Mouse (Mus musculus): ENCODE data around the gene Mrpl22. TPM values are rescaled to one million over a fixed set of nuclear protein-coding genes. Genes with fewer than 3 reads are reported as not detected.
A peak's percentile ranks its signal among the peaks of the same experiment; 100 is the strongest.

Gene Mrpl22
- polyA plus RNA-seq (2014; fragmentation: Nextera tagmentation; extraction: Ambion mirVana): 107 and 116 TPM in 2 replicates

DNA sequence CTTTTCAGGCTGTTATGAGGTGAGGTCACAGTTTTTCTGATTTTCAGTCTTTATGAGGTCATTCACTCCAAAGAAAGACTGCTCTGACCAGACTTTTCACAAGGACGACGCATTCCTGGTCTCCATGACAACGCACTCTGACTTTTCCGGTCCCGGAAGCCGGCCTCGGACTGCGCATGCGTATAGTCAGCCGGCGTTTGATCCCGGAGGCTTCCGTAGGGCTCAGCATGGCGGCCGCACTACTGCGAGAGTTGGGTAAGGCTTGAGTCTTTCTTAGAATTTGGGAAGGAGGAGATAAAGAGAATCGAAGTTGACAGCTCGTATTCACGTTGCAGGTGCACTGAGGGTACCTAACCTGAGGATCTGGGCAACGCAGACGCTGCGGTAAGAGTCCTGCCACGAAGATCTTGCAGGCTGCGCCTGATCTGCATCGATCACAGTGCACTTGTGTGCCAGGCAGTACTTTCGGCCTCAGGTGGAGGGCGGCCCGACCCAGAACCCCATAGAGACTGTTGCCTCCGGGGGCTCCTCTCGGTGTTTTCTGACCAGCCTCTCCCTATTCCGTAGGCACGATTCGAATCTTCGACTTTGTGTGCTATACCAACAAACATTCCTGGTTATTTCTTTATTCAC, at the start of gene Mrpl22:
TSS of gene Mrpl22 (plus strand) at position 203 of the 633 bp plus-strand sequence.
- peak; percentile 78 for ATAC-seq (ENCODE audit: insufficient number of reproducible peaks, insufficient read depth, low FRiP score, low read depth)
- peak within 1 kb of the TSS; percentile 85 for H3K4me2 ChIP-seq (ENCODE audit: low read length)
- peaks cover 41% of the 10 kb centered on the region for H3K36me3 ChIP-seq (ENCODE audit: control insufficient read depth, insufficient read depth, low read length)
- peak within 1 kb of the TSS; percentile 26 to 46; a peak in 3 of 4 replicates for H3K27ac ChIP-seq (replicated peaks in 1 of 2; ENCODE audit: control insufficient read depth in 1 of 2, insufficient read depth in 1 of 2, low read depth in 2 of 2, low read length in 2 of 2)
- H3K27me3 ChIP-seq (ENCODE audit: control insufficient read depth, insufficient read depth, low read length): no peaks in the 10 kb centered on the region
- no peaks in the 10 kb centered on the region for H3K9me3 ChIP-seq (ENCODE audit: control insufficient read depth, low read length)
- peak within 1 kb of the TSS; percentile 74 to 80 for H3K4me3 ChIP-seq (ENCODE audit: control insufficient read depth in 1 of 2, insufficient read depth in 1 of 2, low read depth in 1 of 2, low read length in 2 of 2)
- under 1% methylated on average over 34 of the region's 34 CpGs for WGBS
- peaks cover 0 to 14% of the 10 kb centered on the region in 2 experiments; a peak in 3 of 4 replicates for H3K4me1 ChIP-seq (ENCODE audit: control insufficient read depth in 2 of 2, insufficient read depth in 2 of 2, low read length in 2 of 2)
- peak within 1 kb of the TSS; percentile 84 for H3K9ac ChIP-seq (ENCODE audit: low read length)

DNA sequence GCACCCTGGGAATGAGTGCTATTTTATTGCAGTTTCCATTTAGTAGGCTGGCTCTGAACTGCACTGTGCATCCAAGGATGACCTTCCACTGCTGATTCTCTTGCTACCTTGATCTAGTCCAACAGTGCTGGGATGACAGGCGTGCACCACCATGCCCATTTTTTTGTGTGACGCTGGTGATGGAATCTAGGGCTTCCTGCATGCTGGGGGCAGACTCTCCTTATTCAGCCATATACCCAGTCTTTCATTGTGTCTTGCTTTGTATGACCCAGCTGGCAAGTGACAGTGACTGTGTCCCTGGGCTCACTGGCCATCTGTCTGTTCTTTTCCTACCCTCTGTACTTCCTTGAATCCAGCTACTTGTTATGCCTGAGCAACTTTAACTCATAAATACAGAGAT, 47.8 kb upstream of the Mrpl22 start:
- H3K9me3 ChIP-seq (ENCODE audit: control insufficient read depth, low read length): no peaks in the 10 kb centered on the region

DNA sequence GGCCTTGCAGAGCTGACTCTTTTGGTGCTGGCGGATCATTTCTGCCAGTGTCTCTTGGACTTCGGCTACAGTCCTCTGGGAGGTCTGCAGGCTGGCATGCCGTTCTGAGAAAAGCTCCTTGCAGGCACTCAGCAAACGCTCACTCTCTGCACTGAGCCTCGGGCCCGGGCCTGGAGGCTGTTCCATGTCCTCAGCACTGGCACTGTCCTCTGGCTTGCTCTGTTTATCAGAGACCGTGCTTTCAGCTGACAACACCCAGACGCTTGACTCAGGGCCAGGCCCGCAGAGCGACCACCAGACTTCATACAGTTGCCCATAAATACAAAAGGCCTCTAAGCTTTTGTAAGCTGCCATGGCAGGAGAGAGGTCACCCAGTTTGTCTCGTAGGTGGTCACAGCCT, 46.4 kb upstream of the Mrpl22 start:
- 34% methylated on average over 11 of the region's 11 CpGs for WGBS
- ATAC-seq (ENCODE audit: insufficient number of reproducible peaks, insufficient read depth, low FRiP score, low read depth): 0 out of 2 replicates have a peak, but pooled peaks have one; percentile 37
- peak overlapping the region; percentile 16; the same call in 1 of the 2 replicates for H3K9ac ChIP-seq (ENCODE audit: low read length)
- peaks cover 91% of the 10 kb centered on the region for H3K36me3 ChIP-seq (ENCODE audit: control insufficient read depth, insufficient read depth, low read length)
- peaks cover 7 to 34% of the 10 kb centered on the region in 2 experiments for H3K4me1 ChIP-seq (ENCODE audit: control insufficient read depth in 2 of 2, insufficient read depth in 2 of 2, low read length in 2 of 2)
- H3K9me3 ChIP-seq (ENCODE audit: control insufficient read depth, low read length): no peaks in the 10 kb centered on the region
- peak overlapping the region; percentile 28 to 84 for H3K27ac ChIP-seq (replicated peaks in 1 of 2; ENCODE audit: control insufficient read depth in 1 of 2, insufficient read depth in 1 of 2, low read depth in 2 of 2, low read length in 2 of 2)
- H3K27me3 ChIP-seq (ENCODE audit: control insufficient read depth, insufficient read depth, low read length): no peaks in the 10 kb centered on the region
- no peak overlapping the region for H3K4me3 ChIP-seq (ENCODE audit: control insufficient read depth in 1 of 2, insufficient read depth in 1 of 2, low read depth in 1 of 2, low read length in 2 of 2)
- H3K4me2 ChIP-seq (ENCODE audit: low read length): no peak overlapping the region

More for the DNA sequence above, 47.8 kb upstream of the Mrpl22 start:
- H3K9ac ChIP-seq (ENCODE audit: low read length): no peak overlapping the region
- H3K4me1 ChIP-seq (ENCODE audit: control insufficient read depth in 2 of 2, insufficient read depth in 2 of 2, low read length in 2 of 2): peaks cover 7 to 34% of the 10 kb centered on the region in 2 experiments
- H3K4me3 ChIP-seq (ENCODE audit: control insufficient read depth in 1 of 2, insufficient read depth in 1 of 2, low read depth in 1 of 2, low read length in 2 of 2): no peak overlapping the region
- peaks cover 85% of the 10 kb centered on the region for H3K36me3 ChIP-seq (ENCODE audit: control insufficient read depth, insufficient read depth, low read length)
- no peak for ATAC-seq (ENCODE audit: insufficient number of reproducible peaks, insufficient read depth, low FRiP score, low read depth)
- peak overlapping the region in 1 of 2 experiments; percentile 84; a peak in 1 of 4 replicates for H3K27ac ChIP-seq (replicated peaks in 1 of 2; ENCODE audit: control insufficient read depth in 1 of 2, insufficient read depth in 1 of 2, low read depth in 2 of 2, low read length in 2 of 2)
- H3K4me2 ChIP-seq (ENCODE audit: low read length): no peak overlapping the region
- no peaks in the 10 kb centered on the region for H3K27me3 ChIP-seq (ENCODE audit: control insufficient read depth, insufficient read depth, low read length)
- WGBS: 86% methylated on average over 2 of the region's 2 CpGs

DNA sequence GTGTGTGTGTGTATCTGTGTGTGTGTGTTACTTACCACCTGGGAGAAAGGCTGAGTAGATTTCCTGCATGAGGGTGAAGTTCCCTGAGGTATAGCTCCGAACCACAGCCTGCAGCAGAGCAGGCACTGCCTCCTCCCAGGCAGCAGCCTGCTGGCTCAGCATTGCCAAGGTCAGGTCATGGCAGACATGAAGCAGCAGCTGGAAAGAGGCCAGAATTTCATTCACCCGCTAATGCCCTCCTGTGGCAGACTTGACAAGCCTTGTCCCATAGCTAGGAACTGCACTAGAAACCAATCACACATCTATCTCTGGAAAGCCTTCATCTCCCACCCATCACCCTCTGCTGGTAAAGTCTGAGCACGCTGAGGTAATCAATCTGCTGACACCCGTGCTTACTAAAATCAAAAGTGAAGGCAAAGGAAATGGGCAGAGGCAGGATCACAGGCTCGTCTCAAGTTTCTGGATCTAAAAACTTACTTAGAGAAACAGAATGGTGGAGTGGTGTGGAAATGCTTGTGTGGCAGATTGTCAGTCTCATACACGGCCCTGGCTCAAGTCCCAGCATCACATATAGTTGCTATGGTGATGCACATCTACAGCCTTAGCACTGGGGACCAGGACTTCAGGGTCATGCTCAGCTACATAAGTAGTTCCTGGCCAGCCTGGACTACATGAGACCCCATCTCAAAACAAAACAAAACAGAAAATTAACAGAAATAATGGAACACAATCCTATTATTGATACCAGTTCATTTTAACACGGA, 44.9 kb upstream of the Mrpl22 start:
- peak; percentile 61 for ATAC-seq (ENCODE audit: insufficient number of reproducible peaks, insufficient read depth, low FRiP score, low read depth)
- no peaks in the 10 kb centered on the region for H3K27me3 ChIP-seq (ENCODE audit: control insufficient read depth, insufficient read depth, low read length)
- peaks cover 7 to 31% of the 10 kb centered on the region in 2 experiments for H3K4me1 ChIP-seq (ENCODE audit: control insufficient read depth in 2 of 2, insufficient read depth in 2 of 2, low read length in 2 of 2)
- no peak overlapping the region for H3K4me2 ChIP-seq (ENCODE audit: low read length)
- H3K36me3 ChIP-seq (ENCODE audit: control insufficient read depth, insufficient read depth, low read length): peaks cover 91% of the 10 kb centered on the region
- WGBS: 38% methylated on average over 7 of the region's 7 CpGs
- no peak overlapping the region for H3K4me3 ChIP-seq (ENCODE audit: control insufficient read depth in 1 of 2, insufficient read depth in 1 of 2, low read depth in 1 of 2, low read length in 2 of 2)
- H3K9ac ChIP-seq (ENCODE audit: low read length): 0 out of 2 replicates have a peak overlapping the region, but pooled peaks have one; percentile 27
- H3K9me3 ChIP-seq (ENCODE audit: control insufficient read depth, low read length): no peaks in the 10 kb centered on the region
- H3K27ac ChIP-seq (replicated peaks in 1 of 2; ENCODE audit: control insufficient read depth in 1 of 2, insufficient read depth in 1 of 2, low read depth in 2 of 2, low read length in 2 of 2): peak overlapping the region; percentile 84 to 87

DNA sequence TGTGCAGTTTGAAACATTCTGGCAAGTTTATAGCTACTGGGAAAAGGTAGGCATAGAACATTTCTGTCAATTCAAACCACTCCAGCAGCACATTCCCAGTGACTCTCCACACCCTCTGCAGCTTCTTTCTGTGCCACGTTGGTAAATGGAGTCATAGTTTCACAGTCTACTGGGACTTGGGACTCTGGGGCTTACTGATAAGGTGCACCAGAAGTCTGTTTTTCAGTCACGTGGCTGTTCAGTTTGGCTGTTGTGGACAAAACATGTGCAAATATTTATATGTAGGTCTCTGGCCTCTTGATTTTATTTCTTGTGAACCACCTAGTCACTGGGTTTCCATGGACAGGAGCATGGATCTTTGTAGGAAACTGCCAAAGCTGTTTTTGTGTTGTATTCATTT, 43.9 kb upstream of the Mrpl22 start:
- no peaks in the 10 kb centered on the region for H3K27me3 ChIP-seq (ENCODE audit: control insufficient read depth, insufficient read depth, low read length)
- peaks cover 7 to 31% of the 10 kb centered on the region in 2 experiments for H3K4me1 ChIP-seq (ENCODE audit: control insufficient read depth in 2 of 2, insufficient read depth in 2 of 2, low read length in 2 of 2)
- no peaks in the 10 kb centered on the region for H3K9me3 ChIP-seq (ENCODE audit: control insufficient read depth, low read length)
- H3K4me2 ChIP-seq (ENCODE audit: low read length): no peak overlapping the region
- WGBS: 63% methylated on average over 2 of the region's 2 CpGs
- no peak overlapping the region for H3K9ac ChIP-seq (ENCODE audit: low read length)
- H3K36me3 ChIP-seq (ENCODE audit: control insufficient read depth, insufficient read depth, low read length): peaks cover 94% of the 10 kb centered on the region
- no peak overlapping the region for H3K4me3 ChIP-seq (ENCODE audit: control insufficient read depth in 1 of 2, insufficient read depth in 1 of 2, low read depth in 1 of 2, low read length in 2 of 2)
- H3K27ac ChIP-seq (replicated peaks in 1 of 2; ENCODE audit: control insufficient read depth in 1 of 2, insufficient read depth in 1 of 2, low read depth in 2 of 2, low read length in 2 of 2): no peak overlapping the region
- ATAC-seq (ENCODE audit: insufficient number of reproducible peaks, insufficient read depth, low FRiP score, low read depth): no peak

DNA sequence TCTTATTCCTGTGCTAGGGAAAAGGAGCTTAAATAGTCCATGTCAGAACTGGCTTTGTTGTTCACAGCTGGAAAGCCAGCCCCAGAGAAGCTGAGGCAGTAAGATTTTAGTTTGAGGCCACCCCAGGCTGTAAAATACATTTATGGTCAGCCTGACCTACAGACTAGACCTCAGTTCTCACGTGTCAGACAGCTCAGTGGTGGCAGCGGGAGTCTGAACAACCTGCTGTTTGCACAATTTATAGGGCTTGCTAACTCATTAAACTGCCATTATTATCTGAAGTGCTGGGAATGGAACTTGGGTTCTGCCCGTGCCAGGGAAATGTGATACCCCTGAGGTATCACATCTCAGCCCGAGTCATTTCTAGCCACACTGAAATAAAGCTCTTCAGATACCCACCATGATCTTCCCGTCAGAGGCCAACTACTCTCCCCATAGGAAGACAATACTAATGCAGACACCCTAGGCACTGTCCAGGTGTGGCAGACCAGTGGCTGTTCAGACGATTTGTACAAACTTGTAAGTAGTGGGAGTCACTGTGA, 42.1 kb upstream of the Mrpl22 start:
- Histone ChIP-seq H3K27me3 (ENCODE audit: control insufficient read depth, insufficient read depth, low read length) (no peaks in the 10 kb centered on the region), H3K27ac (replicated peaks in 1 of 2; ENCODE audit: control insufficient read depth in 1 of 2, insufficient read depth in 1 of 2, low read depth in 2 of 2, low read length in 2 of 2) (no peak overlapping the region), H3K36me3 (ENCODE audit: control insufficient read depth, insufficient read depth, low read length) (peaks cover 94% of the 10 kb centered on the region), H3K4me2 (ENCODE audit: low read length) (no peak overlapping the region), H3K9me3 (ENCODE audit: control insufficient read depth, low read length) (no peaks in the 10 kb centered on the region), H3K4me1 (ENCODE audit: control insufficient read depth in 2 of 2, insufficient read depth in 2 of 2, low read length in 2 of 2) (peaks cover 7 to 26% of the 10 kb centered on the region in 2 experiments), H3K9ac (ENCODE audit: low read length) (no peak overlapping the region), H3K4me3 (ENCODE audit: control insufficient read depth in 1 of 2, insufficient read depth in 1 of 2, low read depth in 1 of 2, low read length in 2 of 2) (no peak overlapping the region)
- ATAC-seq (ENCODE audit: insufficient number of reproducible peaks, insufficient read depth, low FRiP score, low read depth): no peak
- WGBS: 78% methylated on average over 6 of the region's 6 CpGs

DNA sequence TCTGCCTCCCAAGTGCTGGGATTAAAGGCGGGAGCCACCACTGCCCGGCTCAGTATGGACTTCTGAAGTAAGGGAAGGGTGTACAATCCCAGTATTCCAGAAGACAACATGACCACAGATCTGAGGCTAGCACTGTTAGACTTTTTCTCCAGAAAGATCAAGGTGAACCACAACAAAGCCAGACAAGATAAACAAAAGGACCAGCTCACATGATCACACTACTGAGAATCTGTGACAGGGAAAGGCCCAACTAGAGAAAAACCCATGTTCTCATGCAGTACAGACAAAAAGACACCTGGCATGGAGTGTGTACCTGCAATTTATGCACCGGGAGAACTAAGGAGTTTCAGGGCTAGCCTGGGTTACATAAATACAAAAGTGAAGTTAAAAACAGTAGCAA, 39.4 kb upstream of the Mrpl22 start:
- Histone ChIP-seq H3K27ac (replicated peaks in 1 of 2; ENCODE audit: control insufficient read depth in 1 of 2, insufficient read depth in 1 of 2, low read depth in 2 of 2, low read length in 2 of 2) (no peak overlapping the region), H3K9me3 (ENCODE audit: control insufficient read depth, low read length) (no peaks in the 10 kb centered on the region), H3K4me3 (ENCODE audit: control insufficient read depth in 1 of 2, insufficient read depth in 1 of 2, low read depth in 1 of 2, low read length in 2 of 2) (no peak overlapping the region), H3K4me2 (ENCODE audit: low read length) (no peak overlapping the region), H3K27me3 (ENCODE audit: control insufficient read depth, insufficient read depth, low read length) (no peaks in the 10 kb centered on the region), H3K36me3 (ENCODE audit: control insufficient read depth, insufficient read depth, low read length) (peaks cover 99% of the 10 kb centered on the region), H3K4me1 (ENCODE audit: control insufficient read depth in 2 of 2, insufficient read depth in 2 of 2, low read length in 2 of 2) (no peaks in the 10 kb centered on the region), H3K9ac (ENCODE audit: low read length) (no peak overlapping the region)
- 89% methylated on average over 3 of the region's 3 CpGs for WGBS
- no peak for ATAC-seq (ENCODE audit: insufficient number of reproducible peaks, insufficient read depth, low FRiP score, low read depth)

Measured in heart, embryonic 14.5 days (tissue).